Mouse (Mus musculus) CH12.LX (cell line): ENCODE measurements around the gene Trpm5. TPM values are rescaled to one million over a fixed set of nuclear protein-coding genes. Genes with fewer than 3 reads are reported as not detected.

ENCODE experiments used
- DNase-seq: peaks from one replicate; pipeline ENCODE4 v3.0.0-alpha.2; 2013; ENCODE audit errors: extremely low read depth
- H3K27ac ChIP-seq: 2 replicates; pipeline ENCODE4 v1.5.1; 2012; ENCODE audit warnings: low read depth, mild to moderate bottlenecking, control low read depth, moderate library complexity; ENCODE audit not compliant: insufficient read depth
- H3K27me3 ChIP-seq: replicated peaks from 2 replicates; pipeline ENCODE3; 2012; ENCODE audit warnings: inconsistent platforms
- H3K36me3 ChIP-seq, 2 experiments: replicated peaks in 1 of 2; 2 replicates each; pipeline versions ENCODE3 to v1.6.1; 2012; ENCODE audit warnings: inconsistent platforms in 1 of 2, low read length in 1 of 2, mild to moderate bottlenecking in 1 of 2, mixed read lengths in 1 of 2, moderate library complexity in 1 of 2; ENCODE audit not compliant: control insufficient read depth in 1 of 2, insufficient read depth in 1 of 2
- H3K4me1 ChIP-seq, 2 experiments: 2 replicates each; pipeline ENCODE4 v1.6.1; 2012; ENCODE audit warnings: inconsistent platforms in 1 of 2, moderate library complexity in 1 of 2; ENCODE audit not compliant: insufficient read depth in 2 of 2, control insufficient read depth in 1 of 2
- H3K4me2 ChIP-seq: 2 replicates; pipeline ENCODE4 v1.6.1; 2012; ENCODE audit warnings: low read depth, mild to moderate bottlenecking, control low read depth; ENCODE audit not compliant: poor library complexity, insufficient read depth, severe bottlenecking
- H3K4me3 ChIP-seq, 3 experiments: fragments of 150-350 bp in 1 of 3; sonication (generic) in 1 of 3; replicated peaks in 1 of 3; 2 replicates each; pipeline versions ENCODE3 to v1.5.1; 2011 to 2012; ENCODE audit warnings: low read depth in 2 of 3, low read length in 2 of 3, mild to moderate bottlenecking in 2 of 3, moderate library complexity in 2 of 3, control low read depth in 1 of 3, improper control_type of control experiment in 1 of 3, inconsistent platforms in 1 of 3, mixed read lengths in 1 of 3; ENCODE audit not compliant: poor library complexity in 1 of 3
- H3K79me2 ChIP-seq: replicated peaks from 2 replicates; pipeline ENCODE4 v1.6.1; 2012; ENCODE audit warnings: mild to moderate bottlenecking, moderate library complexity; ENCODE audit not compliant: control insufficient read depth, poor library complexity, insufficient read depth, severe bottlenecking; ENCODE audit errors: extremely low read depth
- H3K9ac ChIP-seq: 2 replicates; pipeline ENCODE4 v1.6.1; 2012; ENCODE audit warnings: low read depth, mild to moderate bottlenecking, control low read depth, moderate library complexity; ENCODE audit not compliant: insufficient read depth
- H3K9me3 ChIP-seq: replicated peaks from 2 replicates; pipeline ENCODE3; 2012; ENCODE audit warnings: low read length, inconsistent platforms, mixed read lengths
- BHLHE40 ChIP-seq: IDR thresholded peaks from 2 replicates; pipeline ENCODE4 v1.6.1; 2011; ENCODE audit warnings: mild to moderate bottlenecking, low read depth, low read length, improper control_type of control experiment
- CHD1 ChIP-seq: IDR thresholded peaks from 2 replicates; pipeline ENCODE4 v1.6.1; 2012; ENCODE audit warnings: low read depth, low read length, improper control_type of control experiment, inconsistent platforms
- CHD2 ChIP-seq: IDR thresholded peaks from 2 replicates; pipeline ENCODE4 v1.6.1; 2011; ENCODE audit warnings: low read length, improper control_type of control experiment
- E2F4 ChIP-seq: IDR thresholded peaks from 2 replicates; pipeline ENCODE4 v1.6.1; 2011; ENCODE audit warnings: low read depth, low read length, improper control_type of control experiment; ENCODE audit not compliant: insufficient replicate concordance
- EP300 ChIP-seq: IDR thresholded peaks from 2 replicates; pipeline ENCODE4 v1.6.1; 2011; ENCODE audit warnings: low read length, improper control_type of control experiment
- ETS1 ChIP-seq: conservative IDR thresholded peaks from 2 replicates; pipeline ENCODE4 v1.6.1; 2012; ENCODE audit warnings: low read depth, mild to moderate bottlenecking, inconsistent platforms, low read length, improper control_type of control experiment, moderate library complexity
- GABPA ChIP-seq: IDR thresholded peaks from 2 replicates; pipeline ENCODE4 v1.6.1; 2012; ENCODE audit warnings: low read depth, low read length, improper control_type of control experiment, inconsistent platforms; ENCODE audit not compliant: insufficient replicate concordance
- JUN ChIP-seq: IDR thresholded peaks from 2 replicates; pipeline ENCODE4 v1.6.1; 2011; ENCODE audit warnings: low read depth, mild to moderate bottlenecking, low read length, improper control_type of control experiment, moderate library complexity; ENCODE audit not compliant: insufficient read depth
- KAT2A ChIP-seq: IDR thresholded peaks from 2 replicates; pipeline ENCODE4 v1.6.1; 2012; ENCODE audit warnings: low read length, improper control_type of control experiment, inconsistent platforms; ENCODE audit not compliant: insufficient replicate concordance
- MAFK ChIP-seq: IDR thresholded peaks from 2 replicates; pipeline ENCODE4 v1.6.1; 2011; ENCODE audit warnings: low read length, improper control_type of control experiment; ENCODE audit not compliant: insufficient replicate concordance
- MEF2A ChIP-seq: IDR thresholded peaks from 2 replicates; pipeline ENCODE4 v1.6.1; 2014; ENCODE audit warnings: low read depth, mild to moderate bottlenecking, inconsistent platforms, low read length, improper control_type of control experiment, borderline replicate concordance
- MXI1 ChIP-seq: IDR thresholded peaks from 2 replicates; pipeline ENCODE4 v1.6.1; 2011; ENCODE audit warnings: mild to moderate bottlenecking, low read depth, low read length, improper control_type of control experiment
- MYC ChIP-seq: IDR thresholded peaks from 2 replicates; pipeline ENCODE4 v1.6.1; 2011; ENCODE audit warnings: low read depth, mild to moderate bottlenecking, improper control_type of control experiment, low read length
- NELFE ChIP-seq: IDR thresholded peaks from 2 replicates; pipeline ENCODE4 v1.6.1; 2011; ENCODE audit warnings: low read depth, low read length, improper control_type of control experiment
- NRF1 ChIP-seq: IDR thresholded peaks from 2 replicates; pipeline ENCODE4 v1.6.1; 2014; ENCODE audit warnings: low read depth, mild to moderate bottlenecking, inconsistent platforms, low read length, improper control_type of control experiment, moderate library complexity
- PAX5 ChIP-seq: IDR thresholded peaks from 2 replicates; pipeline ENCODE4 v1.6.1; 2012; ENCODE audit warnings: low read length, inconsistent platforms, mixed read lengths
- POLR2A ChIP-seq: IDR thresholded peaks from 2 replicates; pipeline ENCODE4 v1.6.1; 2011; ENCODE audit warnings: low read depth, mild to moderate bottlenecking, improper control_type of control experiment, low read length
- POLR2AphosphoS2 ChIP-seq: IDR thresholded peaks from 2 replicates; pipeline ENCODE4 v1.6.1; 2011; ENCODE audit warnings: low read depth, low read length, improper control_type of control experiment
- RCOR1 ChIP-seq: conservative IDR thresholded peaks from 2 replicates; pipeline ENCODE4 v1.6.1; 2012; ENCODE audit warnings: low read depth, mild to moderate bottlenecking, inconsistent platforms, low read length, improper control_type of control experiment
- SIN3A ChIP-seq: IDR thresholded peaks from 2 replicates; pipeline ENCODE4 v1.6.1; 2012; ENCODE audit warnings: low read length, improper control_type of control experiment, inconsistent platforms
- SMC3 ChIP-seq: IDR thresholded peaks from 2 replicates; pipeline ENCODE4 v1.6.1; 2011; ENCODE audit warnings: low read depth, low read length, improper control_type of control experiment
- TCF12 ChIP-seq: IDR thresholded peaks from 2 replicates; pipeline ENCODE4 v1.6.1; 2014; ENCODE audit warnings: low read depth, mild to moderate bottlenecking, inconsistent platforms, low read length, improper control_type of control experiment
- UBTF ChIP-seq: IDR thresholded peaks from 2 replicates; pipeline ENCODE4 v1.6.1; 2012; ENCODE audit warnings: low read depth, mild to moderate bottlenecking, inconsistent platforms, low read length, improper control_type of control experiment, moderate library complexity
- USF1 ChIP-seq: IDR thresholded peaks from 2 replicates; pipeline ENCODE4 v1.6.1; 2014; ENCODE audit warnings: low read depth, mild to moderate bottlenecking, inconsistent platforms, low read length, improper control_type of control experiment
- USF2 ChIP-seq: conservative IDR thresholded peaks from 2 replicates; pipeline ENCODE4 v1.6.1; 2011; ENCODE audit warnings: low read depth, low read length, improper control_type of control experiment
- ZC3H11A ChIP-seq: IDR thresholded peaks from 2 replicates; pipeline ENCODE4 v1.6.1; 2012; ENCODE audit warnings: low read depth, mild to moderate bottlenecking, inconsistent platforms, low read length, improper control_type of control experiment
- ZKSCAN1 ChIP-seq: IDR thresholded peaks from 2 replicates; pipeline ENCODE4 v1.6.1; 2012; ENCODE audit warnings: low read depth, inconsistent platforms, low read length, improper control_type of control experiment, borderline replicate concordance
- ZMIZ1 ChIP-seq: IDR thresholded peaks from 2 replicates; pipeline ENCODE4 v1.6.1; 2012; ENCODE audit warnings: low read depth, mild to moderate bottlenecking, inconsistent platforms, low read length, improper control_type of control experiment
- dilution Hi-C: fragments of 300-500 bp; cut with MboI; formaldehyde crosslinking; loops from 2 replicates; pipeline ENCODE4 v1.14.3; 2020; ENCODE audit warnings: low sequenced_read_pairs; ENCODE audit not compliant: extremely low pct_unique_long_range_greater_than_20kb, extremely low pct_ligation_motif_present
- in situ Hi-C: fragments of 300-500 bp; cut with MboI; formaldehyde crosslinking; loops from 3 replicates; pipeline ENCODE4 v1.14.3; 2019; ENCODE audit warnings: low sequenced_read_pairs, low pct_ligation_motif_present, low pct_unique_long_range_greater_than_20kb, mixed read lengths
- polyA plus RNA-seq: library from polyadenylated mRNA; unstranded; fragments of >175 nt; gene quantifications from 2 replicates; pipeline ENCODE4 v1.2.1, GENCODE M21; 2012; ENCODE audit warnings: low read depth; ENCODE audit not compliant: insufficient read length
- total RNA-seq, 2 experiments: library from RNA; depleted of rRNA; stranded (reverse); fragments of 300-350 nt in 1 of 2; fragments of >200 nt in 1 of 2; gene quantifications; 2 replicates each; pipeline ENCODE4 v1.2.3; 2012 to 2014

The Trpm5 gene
- total and polyA plus RNA-seq, 3 experiments = 1.1 to 3.0 (median 1.5) TPM

GRCm38 (mm10) chr7:143082024-143082423 lies 12.4 kb downstream of the Trpm5 start (continued):
- TF ChIP-seq GABPA = no peak
- peak; percentile 69 for TF ChIP-seq USF1
- TF ChIP-seq ETS1 = peak; percentile 32; the same call in 1 of the 2 replicates
- TF ChIP-seq MYC = no peak; the same call in 1 of the 2 replicates
- no peak for TF ChIP-seq UBTF
- TF ChIP-seq MEF2A = no peak; the same call in 1 of the 2 replicates
- no peak for TF ChIP-seq JUN
- TF ChIP-seq ZMIZ1 = no peak
- no peak for TF ChIP-seq SIN3A
- no peak for TF ChIP-seq NRF1
- TF ChIP-seq, all 38 proteins: peak for 8

GRCm38 (mm10) chr7:143077351-143077750 lies 17.1 kb downstream of the Trpm5 start:
- H3K9ac ChIP-seq = no peak overlapping the region
- H3K4me2 ChIP-seq = no peak overlapping the region
- dilution Hi-C loops (no loop called here), in situ Hi-C loops (no loop called here)
- no peak for DNase-seq
- H3K36me3 ChIP-seq = peaks cover 0 to 28% of the 10 kb centered on the region in 2 experiments
- H3K9me3 ChIP-seq = no peaks in the 10 kb centered on the region
- no peaks in the 10 kb centered on the region for H3K27me3 ChIP-seq
- no peaks in the 10 kb centered on the region for H3K79me2 ChIP-seq
- H3K4me3 ChIP-seq = no peak overlapping the region
- H3K27ac ChIP-seq = no peak overlapping the region
- H3K4me1 ChIP-seq = peaks cover 6 to 19% of the 10 kb centered on the region in 2 experiments
- TF ChIP-seq POLR2AphosphoS2 = no peak
- TF ChIP-seq EP300 = no peak
- no peak for TF ChIP-seq KAT2A
- TF ChIP-seq UBTF = no peak
- TF ChIP-seq SIN3A = no peak
- no peak for TF ChIP-seq PAX5
- no peak for TF ChIP-seq NELFE
- no peak for TF ChIP-seq MXI1
- TF ChIP-seq MAFK = no peak
- TF ChIP-seq E2F4 = no peak

DNA sequence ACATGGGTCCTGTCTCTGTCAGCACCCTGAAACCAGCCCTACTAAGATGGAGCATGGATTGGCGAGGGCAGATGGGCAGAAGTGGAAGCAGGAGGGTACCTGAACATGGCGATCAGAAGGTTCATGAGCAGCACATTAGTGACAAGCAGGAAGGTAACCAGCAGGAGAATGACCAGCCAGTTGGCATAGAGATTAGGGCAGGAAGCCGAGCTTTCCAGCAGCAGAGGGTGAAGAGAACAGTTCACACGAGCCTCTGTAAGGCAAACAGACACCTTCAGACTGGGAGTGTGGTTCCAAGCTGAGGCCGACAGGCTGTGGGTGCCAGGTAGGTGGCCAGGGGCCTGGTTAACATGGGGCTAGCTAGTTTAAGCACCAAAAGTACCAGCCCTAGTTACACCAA lies 19.0 kb downstream of the Trpm5 start:
- in situ Hi-C loops = no loop called here
- H3K4me3 ChIP-seq = no peak overlapping the region
- H3K79me2 ChIP-seq = peaks cover 3% of the 10 kb centered on the region
- H3K36me3 ChIP-seq = peaks cover 0 to 47% of the 10 kb centered on the region in 2 experiments
- H3K4me2 ChIP-seq = no peak overlapping the region
- H3K9me3 ChIP-seq = no peaks in the 10 kb centered on the region
- dilution Hi-C loops = no loop called here
- H3K27ac ChIP-seq = no peak overlapping the region
- no peak overlapping the region for H3K9ac ChIP-seq
- peaks cover 5 to 17% of the 10 kb centered on the region in 2 experiments for H3K4me1 ChIP-seq
- TF ChIP-seq NRF1 = no peak
- no peak for TF ChIP-seq TCF12
- TF ChIP-seq SMC3 = no peak
- TF ChIP-seq MEF2A = no peak
- no peak for TF ChIP-seq CHD1
- no peak for TF ChIP-seq SIN3A
- no peak for TF ChIP-seq ETS1
- TF ChIP-seq POLR2AphosphoS2 = no peak
- no peak for TF ChIP-seq UBTF
- no peak for TF ChIP-seq USF2
- TF ChIP-seq ZKSCAN1 = no peak
- no peak for TF ChIP-seq RCOR1
- no peak for TF ChIP-seq ZC3H11A
- no peak for TF ChIP-seq CHD2
- no peak for TF ChIP-seq MYC
- TF ChIP-seq BHLHE40 = no peak
- TF ChIP-seq EP300 = no peak
- no peak for TF ChIP-seq E2F4
- TF ChIP-seq POLR2A = no peak
- H3K27me3 ChIP-seq = no peaks in the 10 kb centered on the region
- DNase-seq = no peak
